Mouse (Mus musculus): Measurements from ENCODE around the gene BC052040.

Gene BC052040

DNA sequence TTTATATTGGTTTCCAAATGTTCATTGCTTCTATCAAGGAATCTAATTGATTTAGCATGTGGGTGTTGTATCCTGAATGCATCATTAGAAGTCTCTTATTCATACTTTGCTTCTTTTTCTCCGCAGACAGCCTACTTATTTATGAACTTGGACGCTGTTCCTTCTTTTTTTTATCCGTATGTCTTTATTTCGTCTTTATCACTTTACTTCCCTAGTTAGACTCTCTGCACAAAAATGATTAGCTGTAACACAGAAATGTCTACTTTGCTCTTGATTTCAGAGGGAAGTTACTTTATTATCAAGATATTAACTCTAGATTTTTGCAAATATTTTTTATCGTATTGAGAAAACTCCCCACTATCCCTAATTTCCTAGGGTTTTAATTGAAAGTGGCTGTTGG, 117.5 kb downstream of the BC052040 start:
- no peak for DNase-seq (ENCODE audit: low spot score)

DNA sequence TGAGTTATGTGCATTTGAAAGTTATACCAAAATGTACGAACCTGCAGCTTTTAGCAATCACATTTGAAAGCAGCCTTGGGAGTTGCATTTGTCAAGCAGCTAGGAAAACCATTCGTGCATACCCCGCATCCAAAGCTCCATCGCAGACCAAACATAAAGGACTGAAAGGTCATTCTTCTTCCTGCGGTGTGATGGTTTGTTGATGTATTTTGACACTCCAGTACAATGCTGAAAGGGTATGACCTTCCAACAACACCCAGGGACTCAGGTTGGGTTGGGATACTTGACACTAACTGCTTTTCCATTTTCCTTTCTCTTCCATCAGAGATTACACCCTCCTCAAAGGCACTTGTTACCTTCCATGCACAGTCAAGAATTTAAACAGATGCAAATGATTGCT, 121.1 kb downstream of the BC052040 start:
- DNase-seq (ENCODE audit: low spot score) = no peak

DNA sequence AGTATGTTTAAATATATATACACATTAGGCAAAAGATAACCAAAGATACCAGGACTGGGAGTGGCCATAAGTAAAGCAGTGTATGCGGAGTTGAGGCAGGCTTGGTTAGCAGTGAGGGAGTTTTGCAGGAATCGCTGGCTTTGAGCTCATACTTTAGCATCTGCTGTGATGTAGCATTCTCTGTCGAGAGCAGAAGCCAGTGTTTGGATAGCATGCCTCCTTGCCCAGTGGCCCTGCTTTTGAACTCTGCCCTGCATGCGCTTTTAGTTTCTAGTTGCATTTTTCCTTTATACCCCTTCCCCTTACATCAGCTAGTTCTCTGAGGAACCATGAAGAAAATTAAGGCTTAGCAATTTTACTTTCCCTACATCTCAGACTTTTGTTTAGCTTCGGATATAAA, 136.0 kb downstream of the BC052040 start:
- no peak for DNase-seq (ENCODE audit: low spot score)

DNA sequence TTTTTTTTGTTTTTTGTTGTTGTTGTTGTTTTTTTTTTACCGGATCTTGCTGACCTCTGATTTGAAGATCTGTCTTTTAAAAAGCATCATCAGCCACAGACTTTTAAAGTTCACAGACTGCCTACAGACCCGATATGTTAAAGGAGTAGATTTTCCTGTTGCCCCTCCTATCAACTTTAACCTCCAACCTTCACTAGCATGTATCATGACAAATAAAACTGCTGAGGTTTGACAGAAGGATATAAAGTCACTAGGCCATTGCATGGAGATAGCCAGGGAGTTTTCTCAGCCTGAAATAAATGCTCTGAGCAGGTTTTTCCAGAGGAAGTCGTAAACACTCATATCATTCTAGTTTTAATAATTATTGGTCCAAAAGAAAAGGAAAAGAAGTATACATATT, 136.5 kb downstream of the BC052040 start:
- no peak for DNase-seq (ENCODE audit: low spot score)

DNA sequence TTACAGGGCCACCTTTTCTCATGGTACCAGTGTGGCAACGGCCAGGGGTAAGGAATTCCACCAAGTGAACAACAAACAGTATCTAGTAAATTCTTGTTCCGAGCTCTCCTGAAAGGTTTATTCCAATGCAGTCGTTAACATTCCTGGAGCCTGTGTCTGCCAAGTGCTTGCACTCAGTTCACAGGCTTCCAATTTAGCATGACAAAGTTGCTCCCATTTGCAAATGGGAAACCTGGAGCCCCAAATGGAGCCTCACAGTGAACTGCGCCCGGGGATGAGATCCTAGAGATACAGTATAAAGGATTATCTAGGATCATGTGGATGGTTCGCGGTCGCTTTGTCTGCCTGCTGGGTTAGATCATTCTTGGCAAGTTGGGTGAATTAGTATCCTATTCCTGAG, 141.9 kb downstream of the BC052040 start:
- DNase-seq (ENCODE audit: low spot score) = no peak

DNA sequence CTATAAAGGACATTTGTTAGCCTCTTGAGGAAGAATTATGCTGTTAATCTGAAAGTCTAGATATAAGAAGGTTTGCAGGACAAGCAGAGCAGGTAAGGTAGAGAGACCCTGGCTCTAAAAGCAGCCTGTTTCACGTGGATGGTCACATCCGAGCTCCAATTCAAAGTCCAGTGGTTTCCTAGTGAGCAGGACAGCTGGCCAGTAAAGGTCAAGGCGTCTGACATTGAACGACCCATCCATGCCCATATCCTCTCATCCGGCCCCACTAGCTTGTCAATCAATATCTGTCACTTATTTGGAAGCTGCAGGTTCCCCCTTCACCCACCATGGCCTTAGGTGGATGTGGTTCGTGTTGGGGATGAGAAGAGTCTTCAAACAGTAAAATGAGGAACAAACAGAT, 142.7 kb downstream of the BC052040 start:
- DNase-seq (ENCODE audit: low spot score) = no peak

DNA sequence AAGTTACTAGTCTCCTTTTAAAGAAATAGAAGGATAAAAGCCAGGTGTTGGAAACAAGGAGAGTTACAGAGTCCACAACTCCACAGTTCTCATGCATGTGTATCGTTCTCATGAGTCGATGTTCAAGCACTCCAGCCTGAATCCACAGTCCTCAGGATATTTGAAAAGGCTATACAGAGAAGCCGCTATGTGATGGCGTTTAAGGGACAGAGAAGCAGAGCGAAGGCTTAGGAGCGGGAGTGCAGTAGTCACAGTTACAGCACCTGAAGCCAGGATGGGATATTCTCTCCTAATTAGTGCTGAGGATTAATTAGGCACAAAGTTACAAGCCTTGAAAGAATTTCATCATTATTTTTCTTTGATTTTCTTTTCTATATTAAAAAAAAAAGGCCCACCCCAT, 143.2 kb downstream of the BC052040 start:
- DNase-seq (ENCODE audit: low spot score) = no peak

DNA sequence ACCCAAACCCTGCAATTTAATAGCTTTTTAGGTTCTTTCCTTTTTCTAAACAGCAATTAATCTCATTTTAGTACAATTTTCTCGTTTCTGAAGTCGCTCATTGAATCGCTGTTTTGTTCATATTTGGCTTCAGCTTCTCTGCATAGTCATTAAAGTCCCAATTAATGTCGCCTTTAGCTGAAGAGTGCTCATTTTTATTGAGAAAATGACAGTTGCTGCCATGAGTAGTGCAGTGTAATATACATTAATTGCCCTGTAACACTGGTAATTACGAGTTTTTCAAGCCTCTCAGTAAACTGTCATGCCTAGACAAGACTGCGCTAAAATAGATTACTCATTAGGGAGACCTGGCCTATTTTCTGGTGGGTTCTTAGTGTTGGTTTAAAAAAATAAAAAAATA, 144.0 kb downstream of the BC052040 start:
- DNase-seq (ENCODE audit: low spot score) = no peak

DNA sequence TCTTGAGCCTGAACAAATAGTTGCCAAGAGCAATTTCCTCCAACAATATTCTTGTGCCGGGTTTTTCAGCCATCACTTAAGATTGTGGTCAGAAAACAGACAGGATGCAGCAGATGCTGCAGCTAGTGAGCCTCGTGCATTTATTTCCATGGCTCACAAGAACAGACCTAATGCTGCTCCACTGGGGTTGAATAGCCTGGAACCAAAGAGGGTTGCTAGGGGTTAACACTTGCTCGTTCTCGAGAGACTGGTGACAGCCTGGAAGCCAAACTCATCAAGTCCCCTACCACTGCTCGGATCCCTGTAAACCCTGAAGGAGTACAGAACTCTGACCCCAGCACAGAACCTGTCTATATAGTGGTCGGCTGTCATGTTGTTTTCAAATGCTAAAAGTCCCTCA, 144.4 kb downstream of the BC052040 start:
- DNase-seq (ENCODE audit: low spot score) = no peak

DNA sequence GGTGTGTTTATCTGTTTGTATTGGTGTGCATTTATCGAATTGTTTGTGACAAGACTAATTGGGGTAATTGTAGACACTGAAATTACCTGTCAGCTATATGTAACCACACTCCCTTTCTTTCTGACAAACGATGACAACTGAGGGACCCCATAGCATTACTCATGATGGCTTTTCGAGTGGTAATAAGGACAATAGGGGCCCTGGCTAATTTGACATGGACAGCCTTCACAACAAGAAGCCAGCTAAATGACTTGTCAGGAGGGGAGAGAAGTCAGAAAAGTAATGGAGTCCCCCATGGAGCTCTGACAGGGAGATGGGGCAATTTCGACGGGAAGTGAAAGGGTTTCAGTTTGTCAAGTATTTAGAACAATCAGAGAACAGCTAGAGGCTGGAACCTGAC, 145.3 kb downstream of the BC052040 start:
- no peak for DNase-seq (ENCODE audit: low spot score)

DNA sequence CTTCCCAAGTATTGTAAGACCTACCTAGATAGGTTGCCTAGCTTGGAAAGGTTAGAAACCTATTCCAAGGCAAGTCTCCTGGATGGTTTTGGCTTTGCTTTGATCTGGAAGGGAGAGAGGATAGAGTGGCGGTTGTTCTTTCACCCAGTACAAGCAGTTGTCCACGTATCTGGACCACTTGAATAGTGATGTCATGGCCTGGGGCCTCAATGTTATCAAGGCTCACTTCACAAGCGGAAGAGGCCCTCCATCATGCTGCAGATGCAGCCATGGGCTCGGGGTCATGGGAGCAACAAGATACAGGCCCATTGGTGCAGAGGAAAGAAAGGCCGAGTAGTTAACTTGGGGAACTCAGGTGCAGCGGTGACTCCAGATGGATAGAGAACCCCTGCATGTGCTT, 147.1 kb downstream of the BC052040 start:
- DNase-seq (ENCODE audit: low spot score) = no peak

DNA sequence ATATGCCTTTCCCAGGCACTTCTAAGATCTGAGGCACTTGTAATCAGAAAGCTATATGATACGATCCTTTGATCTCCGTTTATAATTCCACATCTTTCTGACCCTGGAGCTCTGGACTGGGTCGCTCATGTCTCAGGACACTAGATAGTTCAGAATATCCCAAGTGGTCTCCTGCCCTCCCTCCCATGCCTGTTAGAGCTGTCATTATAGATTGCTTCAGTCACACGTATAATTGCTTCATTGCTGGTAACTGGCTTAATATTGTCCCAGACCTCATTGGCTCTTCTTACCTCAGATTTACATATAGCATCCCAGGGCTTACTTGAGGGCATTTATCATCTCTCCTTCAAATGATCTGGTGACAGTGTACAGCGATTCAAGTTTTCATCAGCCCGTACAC, 149.0 kb downstream of the BC052040 start:
- DNase-seq (ENCODE audit: low spot score) = no peak

DNA sequence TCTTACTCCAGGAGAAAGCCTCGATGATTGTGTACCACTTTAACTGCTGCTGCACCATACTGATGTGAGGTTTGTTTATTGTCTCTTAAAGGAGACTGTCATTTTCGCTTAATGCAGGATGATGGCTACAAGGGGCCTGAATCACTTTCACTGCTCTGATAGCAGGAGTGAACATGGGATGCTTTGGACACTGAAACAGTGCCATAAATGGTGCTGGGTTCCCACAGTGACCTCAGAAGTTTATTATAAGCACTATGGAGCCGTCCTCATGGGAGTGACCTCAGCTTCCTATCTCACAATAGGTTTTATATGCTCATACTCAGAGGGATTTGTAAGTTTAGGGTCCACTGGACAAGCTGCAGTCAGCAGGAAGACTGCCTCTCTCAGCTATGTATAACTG, 149.7 kb downstream of the BC052040 start:
- no peak for DNase-seq (ENCODE audit: low spot score)

DNA sequence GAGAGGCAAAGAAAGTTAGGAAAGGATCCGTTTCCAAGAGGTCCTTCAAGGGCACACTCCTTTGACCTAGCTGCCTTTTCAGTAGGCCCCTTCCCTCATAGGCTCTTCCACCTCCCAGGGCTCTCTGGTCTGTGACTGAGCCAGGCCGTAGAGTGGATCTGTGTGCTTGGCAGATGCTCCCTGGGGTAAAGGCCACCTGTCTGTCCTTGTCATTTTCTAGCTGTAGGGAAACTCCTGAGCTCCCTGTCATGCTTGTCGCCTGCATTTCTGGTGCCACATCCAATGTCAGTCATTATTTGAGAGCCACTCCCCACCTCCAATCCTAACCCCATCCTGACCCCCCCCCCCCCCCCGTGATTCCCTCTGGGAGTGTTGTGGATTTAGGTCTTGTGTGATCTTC, 151.1 kb downstream of the BC052040 start:
- DNase-seq (ENCODE audit: low spot score) = no peak

DNA sequence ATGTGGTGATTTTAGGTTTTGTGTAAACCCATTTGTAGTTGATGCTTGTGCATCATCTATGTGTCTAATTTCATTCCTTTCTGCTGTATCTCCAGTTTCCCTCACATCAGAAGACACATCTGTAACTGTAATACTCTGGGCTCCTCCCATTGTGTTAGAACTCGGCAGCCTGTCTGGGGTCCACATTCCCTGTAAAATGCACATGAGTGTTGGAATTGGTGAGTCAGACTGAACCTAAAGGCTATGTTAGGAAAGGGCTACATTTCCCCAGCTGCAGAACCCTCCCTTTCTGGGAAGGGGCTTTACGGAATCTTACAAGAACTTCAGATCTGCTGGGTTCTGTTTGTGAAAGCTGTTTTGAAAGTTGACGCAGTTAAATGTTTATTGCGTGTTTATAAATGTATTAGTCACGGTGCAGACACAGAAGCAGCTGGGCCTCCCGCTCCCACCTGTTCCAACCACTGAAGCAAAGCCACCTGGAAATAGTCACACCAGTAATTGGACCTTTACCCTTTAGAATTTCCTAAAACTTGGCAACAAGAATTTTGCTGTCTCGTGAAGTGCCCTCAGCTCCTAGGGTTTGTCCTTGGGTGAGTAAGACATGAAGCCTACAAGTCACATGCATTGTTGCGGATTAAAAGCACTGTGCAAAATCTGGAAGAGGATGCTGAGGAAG, 151.6 kb downstream of the BC052040 start:
- no peak for DNase-seq (ENCODE audit: low spot score)

DNA sequence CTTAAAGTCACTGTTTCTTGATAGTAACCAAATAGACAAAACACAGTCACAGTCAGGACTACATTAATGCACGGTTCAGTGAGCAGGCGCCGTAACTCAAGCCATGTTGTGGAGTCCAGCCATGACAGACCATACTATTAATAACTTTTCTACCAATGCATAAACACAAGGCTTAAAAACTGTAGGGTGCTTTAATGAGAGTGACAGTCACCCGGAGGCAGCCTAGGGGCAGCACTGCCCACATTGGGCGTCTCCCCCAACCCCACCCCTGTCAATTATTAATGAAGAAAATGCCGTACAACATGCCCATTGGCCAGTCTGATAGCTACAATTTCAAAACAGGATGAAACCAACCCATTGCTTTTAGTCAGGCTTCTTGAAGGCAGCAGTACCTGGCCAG, 153.3 kb downstream of the BC052040 start:
- no peak for DNase-seq (ENCODE audit: low spot score)

DNA sequence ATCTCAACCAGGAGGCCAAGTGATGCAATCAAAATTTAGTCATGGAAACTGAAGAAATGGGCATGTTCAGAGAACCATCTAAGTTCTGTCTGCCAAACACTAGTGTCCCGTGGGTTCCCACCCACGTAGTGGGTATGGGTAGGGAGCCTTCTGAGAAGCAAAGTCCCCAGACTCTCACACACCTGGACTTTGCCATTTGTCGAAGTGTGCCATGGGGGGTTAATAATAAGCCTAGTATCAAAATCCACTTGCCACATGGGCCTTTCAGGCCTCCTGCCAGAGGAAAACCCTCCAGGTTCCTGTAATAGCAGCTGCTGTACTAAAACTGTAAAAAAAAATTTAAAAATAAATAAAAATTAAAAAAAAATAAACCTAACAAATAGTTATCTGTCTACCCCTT, 154.9 kb downstream of the BC052040 start:
- no peak for DNase-seq (ENCODE audit: low spot score)

DNA sequence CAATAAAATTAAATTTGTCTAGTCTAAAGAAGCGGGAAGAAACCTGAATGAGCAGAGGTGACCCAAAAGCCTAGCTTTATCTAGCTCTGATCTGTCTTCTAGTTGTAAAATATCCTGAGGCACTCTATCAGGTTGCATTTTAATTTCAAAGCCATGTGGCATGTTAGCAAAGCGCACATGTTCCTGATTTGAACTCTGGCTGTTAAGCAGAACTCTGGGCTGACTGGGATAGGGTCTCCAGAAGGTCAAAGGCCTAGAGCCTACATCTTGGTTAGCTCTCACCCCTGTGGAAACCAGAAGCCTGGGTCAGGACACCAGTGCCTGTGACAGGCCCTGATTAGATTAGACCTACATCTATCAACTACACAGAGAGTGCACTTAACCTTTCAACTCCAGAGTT, 156.4 kb downstream of the BC052040 start:
- no peak for DNase-seq (ENCODE audit: low spot score)

DNA sequence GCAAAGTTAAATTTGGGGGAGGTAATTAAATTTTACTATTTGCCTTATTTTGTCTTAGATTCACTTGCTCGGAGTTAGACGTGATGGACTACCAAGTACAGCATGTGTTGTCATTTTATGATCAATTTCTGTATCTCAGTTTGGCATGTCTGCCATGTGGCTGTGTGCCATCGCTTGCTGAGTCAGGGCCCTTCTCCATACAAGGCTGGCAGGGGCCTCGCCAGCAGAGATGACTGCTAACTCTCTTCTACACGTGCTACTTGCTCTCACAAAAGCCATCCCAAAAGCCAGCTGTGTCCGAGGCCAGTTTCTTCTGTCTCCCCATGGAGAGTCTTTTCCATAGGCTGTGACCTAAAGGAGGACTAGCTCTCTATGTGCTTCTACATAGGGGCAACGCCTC, 160.5 kb downstream of the BC052040 start:
- no peak for DNase-seq (ENCODE audit: low spot score)

DNA sequence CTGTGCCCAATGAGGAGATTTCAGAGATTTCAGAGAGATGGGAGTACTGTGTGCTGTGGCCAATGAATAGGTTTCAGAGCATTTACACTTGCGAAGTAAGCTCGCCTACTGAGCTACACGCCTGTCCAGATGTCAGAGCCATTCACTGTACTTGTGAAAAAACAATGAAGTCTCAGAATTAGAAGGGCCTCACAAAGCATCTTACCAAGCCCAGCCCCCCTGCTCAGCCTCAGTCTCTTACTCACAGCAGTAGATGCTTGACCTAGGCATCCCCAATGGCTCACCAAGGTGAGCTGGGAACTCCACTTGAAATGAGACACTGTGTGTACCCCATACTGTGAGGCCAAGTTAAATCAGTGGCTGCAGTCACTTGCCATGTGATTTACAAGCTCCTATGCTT, 166.1 kb downstream of the BC052040 start:
- DNase-seq (ENCODE audit: low spot score) = no peak

DNA sequence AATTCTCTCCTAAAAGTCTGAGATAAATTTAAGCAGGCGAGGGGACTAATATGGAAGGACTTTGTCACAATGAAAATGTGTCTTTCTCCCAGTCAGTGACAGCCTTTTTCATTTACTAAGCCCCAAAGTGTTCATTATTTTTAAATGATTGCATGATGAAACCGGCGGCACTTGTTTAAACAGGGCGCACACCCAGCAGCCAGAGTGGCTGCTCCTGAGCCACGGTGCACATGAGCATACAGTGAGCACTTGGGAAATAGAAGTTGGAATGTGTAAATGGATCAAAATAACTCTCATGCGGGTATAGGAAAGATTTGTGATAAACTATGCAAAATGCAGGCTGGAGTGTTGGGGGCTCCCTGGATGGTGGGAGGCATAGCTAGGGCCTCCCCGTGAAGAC, 169.7 kb downstream of the BC052040 start:
- DNase-seq (ENCODE audit: low spot score) = no peak

DNA sequence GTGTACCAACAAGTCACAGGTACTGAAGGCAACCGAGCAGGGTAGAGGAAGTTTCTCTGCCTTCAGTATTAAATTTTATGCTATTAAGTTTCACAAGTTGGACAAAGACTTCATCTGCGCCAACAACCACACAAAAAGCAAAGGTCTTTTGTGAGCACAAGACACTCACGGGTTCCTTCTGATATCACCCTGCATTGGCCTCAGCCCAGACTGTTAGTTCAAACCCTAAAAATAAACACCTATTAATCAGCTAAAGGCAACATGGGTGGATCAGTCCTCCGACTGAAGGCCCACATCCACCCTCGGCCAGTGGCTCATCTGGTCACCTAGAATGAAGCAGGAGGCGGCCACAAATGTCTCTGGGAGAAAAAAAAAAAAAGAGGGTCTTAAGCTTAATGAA, 176.2 kb downstream of the BC052040 start:
- DNase-seq (ENCODE audit: low spot score) = no peak

DNA sequence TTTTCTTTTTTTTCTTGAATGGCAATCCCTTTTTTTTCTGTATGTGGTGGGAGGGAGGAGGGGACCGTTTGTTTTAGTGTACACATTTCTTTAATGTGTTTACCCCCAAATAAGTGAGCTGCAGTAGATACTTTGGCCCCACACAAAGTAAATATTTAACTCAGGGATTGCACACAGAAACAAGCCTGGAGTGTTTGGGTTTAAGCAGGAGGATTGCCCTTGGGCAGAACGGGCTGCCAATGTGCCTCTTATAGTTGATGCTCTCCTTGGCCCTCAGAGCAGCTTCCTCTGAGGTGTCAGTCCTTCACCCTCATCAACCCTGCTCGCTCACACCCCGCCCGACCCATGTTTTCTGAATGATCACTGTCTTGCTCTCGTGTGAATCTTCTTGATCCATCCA, 177.0 kb downstream of the BC052040 start:
- DNase-seq (ENCODE audit: low spot score) = no peak

DNA sequence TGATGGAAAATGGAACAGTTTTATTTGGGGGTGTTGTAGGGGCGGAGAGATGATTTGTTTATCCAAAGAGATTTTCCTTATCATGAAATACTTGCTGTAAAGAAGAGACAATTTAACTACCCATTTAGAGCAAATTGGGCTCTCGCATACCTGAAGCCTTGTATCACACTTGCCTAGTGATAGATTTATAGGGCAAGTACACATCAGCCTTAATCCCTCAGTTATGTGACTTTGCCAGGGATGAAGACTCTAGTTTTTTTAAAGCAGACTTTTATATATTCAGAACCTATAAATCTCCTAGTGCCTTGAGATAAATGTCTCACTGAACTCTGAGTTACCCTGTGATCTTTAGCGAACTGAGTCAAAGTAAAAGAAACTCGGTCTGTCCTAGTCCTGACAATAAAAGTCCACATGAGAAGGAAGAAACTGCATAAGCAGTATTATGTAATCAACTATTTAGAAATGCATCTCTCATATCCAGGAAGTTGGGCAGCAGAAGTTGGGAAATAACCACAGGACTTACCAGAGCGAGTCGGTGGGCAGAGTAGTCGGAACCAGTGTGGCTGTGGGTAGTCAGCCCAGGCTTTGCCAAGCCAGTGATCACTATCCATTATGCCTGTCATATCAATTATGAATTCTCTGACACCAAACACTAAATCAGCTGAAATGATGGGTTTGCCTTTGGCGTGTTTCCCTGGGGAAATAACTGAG, 183.2 kb downstream of the BC052040 start:
- no peak for DNase-seq (ENCODE audit: low spot score)
